Mouse (Mus musculus) embryo, embryonic 10 days (tissue): ENCODE results near the gene Gnat1.
A peak's percentile ranks its signal among the peaks of the same experiment; 100 is the strongest.

ENCODE experiments used
- DNase-seq: peaks from one replicate; pipeline ENCODE4 v3.0.0-alpha.2; 2015; ENCODE audit warnings: low spot score

The Gnat1 gene

DNA sequence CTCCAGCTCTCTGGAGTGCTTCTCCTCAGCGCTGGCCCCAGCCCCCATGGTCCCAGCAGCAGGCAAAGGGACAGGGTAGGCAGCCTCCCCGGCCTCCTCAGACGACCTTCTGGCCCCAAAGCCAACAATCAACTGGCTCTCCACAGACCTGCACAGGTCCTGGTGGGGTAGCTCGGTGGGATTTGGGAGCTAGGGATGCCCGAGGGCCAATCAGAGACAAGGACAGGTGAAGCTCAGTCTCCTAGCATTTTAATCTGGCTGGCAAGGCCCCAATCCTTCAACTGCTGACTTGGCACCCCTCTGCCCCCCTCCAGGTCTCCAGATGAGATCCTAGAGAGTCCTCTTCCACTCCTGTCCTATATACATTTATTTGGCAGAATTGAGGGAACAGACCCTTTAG is at the start of gene Gnat1:
Gene Gnat1 (minus strand): TSS at position 212 of the 400 bp plus-strand sequence.
- DNase-seq = no peak

DNA sequence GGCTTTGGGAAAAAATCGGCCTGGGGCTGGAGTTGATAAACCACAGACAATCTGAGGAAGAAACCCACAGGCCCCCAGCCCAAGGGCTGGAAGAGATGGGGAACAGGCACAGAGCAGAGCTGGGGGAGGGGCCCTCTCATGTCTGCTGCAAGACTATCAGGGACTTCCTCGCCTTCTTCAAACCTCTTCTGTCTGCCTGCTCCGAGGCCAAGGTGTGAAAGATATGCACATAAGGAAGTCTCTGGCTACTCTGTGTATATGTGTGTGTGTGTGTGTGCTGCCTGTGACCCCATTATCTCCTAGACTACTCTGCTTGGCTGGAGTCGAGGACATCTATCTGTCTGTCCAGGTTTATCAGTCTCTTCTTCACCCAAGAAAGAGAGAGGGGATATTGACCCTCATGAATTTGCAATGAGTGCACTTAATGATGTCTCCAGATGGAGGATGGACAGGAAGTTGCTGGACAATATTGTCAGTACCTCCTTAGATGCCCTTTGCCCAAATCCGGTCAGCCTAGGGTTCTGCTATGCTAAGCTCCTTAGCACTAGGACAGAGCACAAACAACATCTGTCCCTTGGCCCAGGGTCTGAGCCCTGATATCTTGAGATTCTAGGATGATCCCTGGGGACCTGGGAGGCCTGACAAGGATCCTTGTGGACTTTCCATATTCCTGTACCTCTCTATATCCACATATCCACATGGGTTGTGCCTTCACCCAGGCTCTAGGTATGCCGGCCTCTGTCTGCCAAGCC is 49.6 kb upstream of the Gnat1 start:
- no peak for DNase-seq

- DNase-seq = no peak
These were observed 47.5 kb upstream of the Gnat1 start for GRCm38 (mm10) chr9:107727041-107727440.

DNA sequence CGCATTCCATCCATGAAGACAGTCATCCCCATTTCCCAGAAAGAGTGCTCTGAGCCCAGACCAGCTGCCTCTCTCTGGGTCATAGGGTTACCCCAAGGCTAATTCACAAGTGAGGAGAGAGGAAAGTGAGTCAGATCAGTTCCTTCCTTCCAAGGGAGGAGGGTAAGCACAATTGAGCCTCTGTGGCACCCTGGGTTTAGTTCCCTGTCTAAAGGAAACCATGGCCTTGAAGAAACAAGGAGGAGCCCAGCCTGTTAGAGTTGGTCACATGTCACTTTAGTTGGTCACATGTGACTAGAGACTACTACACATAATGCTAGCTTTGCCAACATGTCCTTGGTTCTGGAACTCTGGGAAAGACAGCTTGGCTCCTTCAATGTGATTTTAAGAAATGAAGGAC is 45.3 kb upstream of the Gnat1 start:
- no peak for DNase-seq

GRCm38 (mm10) chr9:107723794-107724531 is 44.5 kb upstream of the Gnat1 start:
- peak; percentile 63 for DNase-seq

- DNase-seq = no peak
These were observed 43.8 kb upstream of the Gnat1 start for GRCm38 (mm10) chr9:107723292-107723691.

- no peak for DNase-seq
These were observed 39.4 kb upstream of the Gnat1 start for GRCm38 (mm10) chr9:107718781-107719540.

- peak; percentile 52 for DNase-seq
These were observed 37.4 kb upstream of the Gnat1 start for GRCm38 (mm10) chr9:107716951-107717350.

GRCm38 (mm10) chr9:107715632-107716031 is 36.1 kb upstream of the Gnat1 start:
- no peak for DNase-seq

DNA sequence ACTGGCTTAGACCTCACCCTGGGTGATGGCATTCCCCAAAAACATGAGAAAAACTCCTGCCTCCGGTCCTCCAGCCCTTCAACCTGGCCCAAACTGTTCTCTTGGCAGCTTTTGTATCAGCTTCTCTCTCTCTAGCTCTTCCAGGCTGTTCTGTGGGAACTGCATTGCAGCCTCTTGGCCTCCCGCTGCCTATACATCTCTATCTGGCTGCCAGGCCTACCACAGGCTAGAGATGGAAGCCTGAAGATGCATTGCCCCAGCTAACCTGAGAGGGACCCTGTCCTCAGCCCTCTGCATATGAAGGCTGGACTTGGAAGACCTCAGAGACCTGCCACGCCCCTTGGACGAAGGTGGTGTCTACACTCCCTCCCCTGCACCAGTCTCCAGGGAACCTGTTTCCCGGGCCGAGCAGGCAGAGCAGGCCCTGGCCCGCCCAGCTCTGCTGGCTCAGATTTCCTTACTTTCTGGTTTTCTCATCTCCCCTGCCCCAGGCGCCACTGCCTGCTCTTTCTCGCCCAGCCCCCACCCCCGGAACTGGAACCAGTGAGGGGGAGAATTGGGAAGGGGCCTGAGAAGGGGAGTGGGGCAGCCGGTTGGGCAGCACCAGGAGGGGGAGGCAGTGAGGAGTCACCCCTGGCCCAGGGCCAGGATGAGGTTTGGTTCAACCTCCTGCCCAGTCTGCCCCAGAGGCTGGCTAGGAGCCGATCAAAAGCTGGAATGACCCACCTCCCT is 34.9 kb upstream of the Gnat1 start:
- DNase-seq = peak; percentile 82

GRCm38 (mm10) chr9:107709697-107710483 is 30.4 kb upstream of the Gnat1 start, which contains the start of gene Sema3f:
Sema3f (minus strand) TSS chr9:107710475.
- peak; percentile 86 for DNase-seq

DNA sequence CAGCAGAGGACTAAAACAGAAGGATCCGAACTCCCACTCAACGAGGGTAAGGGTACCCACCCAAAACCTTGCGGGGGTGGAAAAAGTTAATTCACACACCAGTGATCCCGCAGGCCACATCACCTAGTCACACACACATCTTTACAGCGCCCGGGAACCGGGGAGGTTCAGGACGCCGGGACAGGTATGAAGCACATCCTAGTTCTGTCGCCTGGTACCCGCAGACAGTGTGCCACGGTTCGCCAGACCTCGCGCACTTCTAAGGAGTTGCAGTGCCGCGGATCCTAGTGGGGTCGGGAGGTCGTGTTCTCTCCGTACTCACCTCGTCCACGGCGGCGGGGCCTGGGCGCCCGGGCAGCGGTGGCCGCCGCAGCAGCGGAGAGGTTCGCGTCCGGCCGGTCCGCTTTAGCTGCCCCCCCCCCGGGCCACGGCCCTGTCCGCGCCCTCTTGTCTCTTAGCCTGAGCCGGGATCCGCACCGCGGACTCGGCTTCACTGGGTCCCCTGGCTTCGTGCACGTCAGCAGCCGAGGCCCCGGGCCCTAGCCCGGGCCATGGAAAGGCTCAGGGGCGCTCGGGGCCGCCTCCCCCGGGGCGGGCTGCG is 29.7 kb upstream of the Gnat1 start:
- DNase-seq = peak; percentile 53

GRCm38 (mm10) chr9:107708439-107709095 is 29.1 kb upstream of the Gnat1 start:
- no peak for DNase-seq

- DNase-seq = peak; percentile 44
These were observed 28.4 kb upstream of the Gnat1 start for GRCm38 (mm10) chr9:107707701-107708438.

GRCm38 (mm10) chr9:107706781-107707211 is 27.3 kb upstream of the Gnat1 start:
- DNase-seq = peak; percentile 71

DNA sequence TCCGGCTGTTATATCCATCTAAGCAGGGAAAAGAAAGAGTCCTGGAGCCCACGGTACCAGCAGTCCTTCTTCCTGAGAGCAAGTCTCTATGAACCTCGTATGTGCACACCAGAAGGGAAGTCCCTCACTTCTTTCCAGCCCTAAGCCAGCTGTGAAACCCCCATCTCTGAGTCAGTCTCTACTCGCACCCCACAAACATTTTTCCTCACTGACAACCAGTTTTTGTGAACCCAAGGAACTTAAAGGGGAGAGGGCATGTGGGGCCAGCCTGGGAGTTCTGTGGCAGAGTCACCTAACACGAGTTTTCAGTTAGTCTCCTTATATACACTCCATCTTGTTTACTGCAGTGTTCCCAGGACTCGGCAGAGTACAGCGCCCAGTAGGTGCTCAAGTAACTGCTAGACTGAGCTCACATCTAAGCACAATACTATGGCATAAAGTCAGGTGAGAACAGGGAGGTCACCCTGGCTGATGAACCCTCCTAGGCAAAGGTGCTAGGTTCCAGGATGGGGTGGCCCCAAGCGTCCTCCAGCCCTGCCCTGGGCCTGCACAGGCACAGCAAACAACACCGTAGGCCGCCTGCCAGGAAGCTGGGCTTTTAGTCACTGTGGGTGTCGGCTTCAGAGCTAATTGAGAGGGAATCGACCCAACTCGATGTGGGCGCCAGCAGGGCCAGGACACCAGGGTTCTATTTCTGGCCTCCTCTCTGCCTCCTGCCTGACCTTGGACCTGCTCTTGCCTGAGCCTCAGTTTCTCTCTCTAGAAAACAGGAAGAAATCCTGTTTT is 24.0 kb upstream of the Gnat1 start:
- no peak for DNase-seq

GRCm38 (mm10) chr9:107702606-107703185 is 23.2 kb upstream of the Gnat1 start:
- no peak for DNase-seq

GRCm38 (mm10) chr9:107701594-107701993 is 22.1 kb upstream of the Gnat1 start:
- DNase-seq = no peak
